Mouse (Mus musculus): ENCODE measurements around the gene Zfp711. TPM values are rescaled to one million over a fixed set of nuclear protein-coding genes. Genes with fewer than 3 reads are reported as not detected.
A peak's percentile ranks its signal among the peaks of the same experiment; 100 is the strongest.

Zfp711 gene
- polyA plus RNA-seq (2015; fragmentation: Nextera tagmentation; extraction: Ambion mirVana): 32.6 and 32.9 TPM in 2 replicates

DNA sequence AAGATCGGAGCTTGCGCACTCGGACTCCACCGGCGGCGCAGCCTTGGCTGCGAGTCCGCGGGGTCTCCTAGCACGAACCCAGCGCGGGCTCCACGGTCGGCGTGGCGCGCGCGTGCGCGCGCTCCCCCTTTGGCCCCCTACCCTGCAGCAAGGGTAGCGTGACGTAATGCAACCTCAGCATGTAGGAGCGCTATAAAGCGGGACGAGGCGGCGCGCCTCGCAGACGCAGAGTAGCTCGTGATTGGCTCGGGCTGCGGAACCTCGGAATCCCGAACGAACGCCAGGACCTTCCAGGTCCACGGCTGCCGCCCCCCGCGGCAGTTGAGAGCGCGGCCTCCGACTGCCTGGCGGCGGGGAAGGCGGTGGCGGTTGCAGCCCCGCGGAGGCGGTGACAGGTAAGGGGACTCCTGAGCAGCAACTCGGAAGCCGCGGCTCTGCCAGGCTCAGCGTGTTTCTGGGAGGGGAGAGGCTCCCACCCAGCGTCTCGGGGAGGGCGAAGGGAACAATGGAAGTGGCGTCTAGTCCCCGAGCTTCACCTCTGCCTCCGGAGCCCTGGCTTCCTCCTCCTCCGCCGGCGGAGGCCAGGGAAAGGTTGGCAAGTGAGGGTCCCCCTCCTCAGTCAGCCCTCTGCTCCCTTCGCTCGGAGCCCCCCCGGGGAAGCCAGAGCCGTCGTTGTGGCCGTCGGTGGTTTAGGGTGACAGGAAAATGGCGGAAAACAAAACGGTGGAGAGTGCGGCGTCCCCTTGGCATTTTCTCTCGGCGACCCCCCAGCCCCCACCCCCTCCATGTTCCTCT is at the start of gene Zfp711:
TSS of gene Zfp711 (plus strand) at position 16 of the 795 bp plus-strand sequence.
- H3K4me1 ChIP-seq (replicated peaks): no peaks in the 10 kb centered on the region
- peak; percentile 98 for ATAC-seq (ENCODE audit: low FRiP score, low read depth)

GRCm38 (mm10) chrX:112567716-112568115 is 32.6 kb upstream of the Zfp711 start:
- ATAC-seq (ENCODE audit: low FRiP score, low read depth): no peak
- Histone ChIP-seq H3K27ac (replicated peaks) (no peak overlapping the region), H3K4me1 (replicated peaks) (no peaks in the 10 kb centered on the region), H3K4me2 (no peak overlapping the region), H3K9me3 (no peaks in the 10 kb centered on the region), H3K27me3 (no peaks in the 10 kb centered on the region), H3K9ac (no peak overlapping the region), H3K36me3 (no peaks in the 10 kb centered on the region), H3K4me3 (no peak overlapping the region)
- 66% methylated on average over 2 of the region's 2 CpGs for WGBS

More for the DNA sequence above, at the start of gene Zfp711:
- Histone ChIP-seq H3K36me3 (no peaks in the 10 kb centered on the region), H3K27me3 (no peaks in the 10 kb centered on the region), H3K9me3 (no peaks in the 10 kb centered on the region), H3K4me3 (peak within 1 kb of the TSS; percentile 55), H3K9ac (peak within 1 kb of the TSS; percentile 69), H3K27ac (replicated peaks) (peak within 1 kb of the TSS; percentile 89), H3K4me2 (peak within 1 kb of the TSS; percentile 49)
- WGBS: 19% methylated on average over 73 of the region's 79 CpGs

- Histone ChIP-seq H3K27ac (replicated peaks) (peak overlapping the region; percentile 89), H3K4me3 (peak overlapping the region; percentile 55), H3K4me2 (peak overlapping the region; percentile 49), H3K36me3 (no peaks in the 10 kb centered on the region), H3K4me1 (replicated peaks) (no peaks in the 10 kb centered on the region), H3K9me3 (no peaks in the 10 kb centered on the region), H3K9ac (peak overlapping the region; percentile 69), H3K27me3 (no peaks in the 10 kb centered on the region)
- WGBS: 23% methylated on average over 67 of the region's 81 CpGs
- peak; percentile 60 for ATAC-seq (ENCODE audit: low FRiP score, low read depth)
Observed at GRCm38 (mm10) chrX:112601306-112602120, 1.2 kb downstream of the Zfp711 start.

DNA sequence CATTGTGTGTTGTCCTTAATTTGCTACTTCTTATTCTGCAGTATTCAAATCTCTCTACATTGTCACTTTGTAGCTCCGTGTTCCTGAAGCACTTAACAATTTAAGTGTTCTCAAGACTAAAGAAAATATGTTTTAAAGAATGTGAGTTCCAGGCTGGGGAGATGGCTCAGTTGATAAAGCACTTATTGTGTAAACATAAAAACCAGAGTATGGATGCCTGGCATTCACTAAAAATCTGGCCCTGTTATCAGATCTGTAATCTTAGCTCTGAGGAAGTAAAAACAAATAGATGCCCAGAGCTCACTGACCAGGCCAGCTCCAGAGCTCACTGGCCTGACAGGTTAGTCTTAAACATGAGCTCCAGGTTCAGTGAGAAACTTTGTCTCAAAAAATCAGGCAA is 75.2 kb downstream of the Zfp711 start:
- Histone ChIP-seq H3K4me1 (replicated peaks) (no peaks in the 10 kb centered on the region), H3K36me3 (no peaks in the 10 kb centered on the region), H3K27ac (replicated peaks) (no peak overlapping the region), H3K4me2 (no peak overlapping the region), H3K4me3 (no peak overlapping the region), H3K9ac (no peak overlapping the region), H3K9me3 (no peaks in the 10 kb centered on the region), H3K27me3 (no peaks in the 10 kb centered on the region)
- no peak for ATAC-seq (ENCODE audit: low FRiP score, low read depth)
- WGBS: 60% methylated on average over 1 of the region's 1 CpGs

GRCm38 (mm10) chrX:112680605-112681004 is 80.3 kb downstream of the Zfp711 start:
- H3K9ac ChIP-seq: no peak overlapping the region
- no peaks in the 10 kb centered on the region for H3K27me3 ChIP-seq
- no peak overlapping the region for H3K4me2 ChIP-seq
- no peak overlapping the region for H3K27ac ChIP-seq (replicated peaks)
- no peak for ATAC-seq (ENCODE audit: low FRiP score, low read depth)
- no peak overlapping the region for H3K4me3 ChIP-seq
- H3K4me1 ChIP-seq (replicated peaks): no peaks in the 10 kb centered on the region
- 85% methylated on average over 5 of the region's 5 CpGs for WGBS
- H3K9me3 ChIP-seq: no peaks in the 10 kb centered on the region
- H3K36me3 ChIP-seq: no peaks in the 10 kb centered on the region

Other genes with a start within 250 kb of the Zfp711 start
- gene Satl1, start 193.7 kb upstream of the Zfp711 start, polyA plus RNA-seq (2015; fragmentation: Nextera tagmentation; extraction: Ambion mirVana): not detected in 2 replicates
- not detected in 2 replicates for gene 2010106E10Rik, start 105.3 kb upstream of the Zfp711 start, polyA plus RNA-seq (2015; fragmentation: Nextera tagmentation; extraction: Ambion mirVana)
- 0.12 TPM in 2 replicates for gene Pof1b, start 98.1 kb downstream of the Zfp711 start, polyA plus RNA-seq (2015; fragmentation: Nextera tagmentation; extraction: Ambion mirVana)

All from hindbrain, embryonic 15.5 days (tissue).